Mouse (Mus musculus) monocyte, adult 2 months (primary cell): ENCODE data around the gene Ankrd52.
A peak's percentile ranks its signal among the peaks of the same experiment; 100 is the strongest.

Experiments used
- DNase-seq, 2 experiments: peaks; one replicate each; pipeline ENCODE4 v3.0.0; 2022; ENCODE audit warnings: low spot score in 2 of 2, low read depth in 1 of 2

The Ankrd52 gene

DNA sequence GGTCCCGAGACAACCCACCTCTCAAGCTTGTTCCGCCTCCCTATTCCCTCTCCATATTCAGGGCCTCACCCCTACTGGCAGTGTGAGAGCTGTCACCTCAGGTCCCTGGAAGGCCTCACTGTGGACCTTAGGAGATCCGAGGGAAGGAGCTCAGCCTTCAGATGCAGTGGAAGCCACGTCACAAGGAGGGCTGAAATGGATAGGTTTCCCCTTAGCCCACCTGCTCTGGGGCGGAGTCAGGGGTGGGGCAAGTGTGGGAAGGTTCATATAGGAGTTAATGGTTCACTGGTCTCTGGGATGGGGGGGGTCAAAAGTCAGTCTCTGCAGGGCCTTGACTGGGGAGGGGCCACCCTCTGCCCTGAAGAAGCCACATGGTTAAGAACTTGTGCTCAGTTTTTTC lies 23.4 kb downstream of the Ankrd52 start:
- no peak for DNase-seq

DNA sequence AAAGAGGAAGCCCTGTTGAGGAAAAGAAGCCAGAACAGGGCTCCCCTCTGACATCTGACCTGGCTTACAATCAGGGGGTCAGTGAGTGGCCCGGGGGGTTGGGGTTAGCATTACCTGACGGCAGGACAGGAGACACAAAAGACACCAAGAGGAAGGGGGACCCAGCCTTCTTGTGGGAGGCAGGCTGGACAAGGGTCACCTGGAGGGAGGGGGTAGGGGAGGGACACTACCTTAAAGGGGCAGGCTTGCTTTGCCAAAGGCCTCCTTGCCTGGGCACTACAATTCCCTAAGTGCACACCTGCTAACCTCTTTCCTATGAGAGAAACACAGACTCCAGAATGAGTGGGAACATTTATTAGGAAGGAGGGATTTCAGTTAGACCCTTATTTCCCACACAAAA lies 24.1 kb downstream of the Ankrd52 start, which contains the start of gene Slc39a5:
Gene Slc39a5 (minus strand): TSS at position 174 of the 400 bp plus-strand sequence.
- DNase-seq: no peak

DNA sequence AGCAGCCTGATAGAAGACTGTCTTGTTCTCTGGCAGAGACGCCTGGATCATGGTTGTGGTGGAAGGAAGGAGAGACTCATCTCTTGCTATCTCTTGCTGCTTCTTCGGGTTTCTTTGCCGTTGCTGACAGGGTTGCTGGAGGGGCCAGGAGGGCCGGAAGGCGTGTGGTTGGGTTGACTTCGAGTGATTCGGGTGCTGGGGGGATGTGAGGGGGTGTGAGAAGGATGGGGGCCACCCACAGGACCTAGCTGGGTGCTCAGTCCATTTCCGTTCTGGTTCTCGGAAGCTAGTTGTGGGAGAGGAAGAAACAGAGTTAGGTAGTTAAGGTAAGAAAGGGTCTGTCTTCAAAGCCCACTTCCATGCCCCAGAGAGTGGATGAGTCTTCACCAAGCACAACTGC lies 24.7 kb downstream of the Ankrd52 start:
- DNase-seq: no peak

DNA sequence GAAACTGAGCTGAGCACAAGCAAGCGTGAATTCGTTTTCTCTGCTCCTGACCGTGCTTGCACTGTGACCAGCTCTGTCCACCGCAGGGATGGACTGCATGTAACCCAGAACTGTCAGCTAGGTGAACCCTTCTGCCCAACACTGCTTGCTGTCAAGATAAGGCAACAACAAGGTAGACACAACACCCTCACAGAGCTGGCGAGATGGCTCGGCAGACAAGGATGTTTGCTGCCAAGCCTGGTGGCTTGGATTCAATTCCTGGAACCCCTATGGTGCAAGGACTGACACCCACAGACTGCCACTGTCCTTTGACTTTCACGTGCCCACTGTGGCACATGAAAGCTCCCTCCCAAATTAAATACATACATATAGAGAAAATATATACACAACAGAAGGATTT lies 27.0 kb downstream of the Ankrd52 start:
- DNase-seq: no peak

DNA sequence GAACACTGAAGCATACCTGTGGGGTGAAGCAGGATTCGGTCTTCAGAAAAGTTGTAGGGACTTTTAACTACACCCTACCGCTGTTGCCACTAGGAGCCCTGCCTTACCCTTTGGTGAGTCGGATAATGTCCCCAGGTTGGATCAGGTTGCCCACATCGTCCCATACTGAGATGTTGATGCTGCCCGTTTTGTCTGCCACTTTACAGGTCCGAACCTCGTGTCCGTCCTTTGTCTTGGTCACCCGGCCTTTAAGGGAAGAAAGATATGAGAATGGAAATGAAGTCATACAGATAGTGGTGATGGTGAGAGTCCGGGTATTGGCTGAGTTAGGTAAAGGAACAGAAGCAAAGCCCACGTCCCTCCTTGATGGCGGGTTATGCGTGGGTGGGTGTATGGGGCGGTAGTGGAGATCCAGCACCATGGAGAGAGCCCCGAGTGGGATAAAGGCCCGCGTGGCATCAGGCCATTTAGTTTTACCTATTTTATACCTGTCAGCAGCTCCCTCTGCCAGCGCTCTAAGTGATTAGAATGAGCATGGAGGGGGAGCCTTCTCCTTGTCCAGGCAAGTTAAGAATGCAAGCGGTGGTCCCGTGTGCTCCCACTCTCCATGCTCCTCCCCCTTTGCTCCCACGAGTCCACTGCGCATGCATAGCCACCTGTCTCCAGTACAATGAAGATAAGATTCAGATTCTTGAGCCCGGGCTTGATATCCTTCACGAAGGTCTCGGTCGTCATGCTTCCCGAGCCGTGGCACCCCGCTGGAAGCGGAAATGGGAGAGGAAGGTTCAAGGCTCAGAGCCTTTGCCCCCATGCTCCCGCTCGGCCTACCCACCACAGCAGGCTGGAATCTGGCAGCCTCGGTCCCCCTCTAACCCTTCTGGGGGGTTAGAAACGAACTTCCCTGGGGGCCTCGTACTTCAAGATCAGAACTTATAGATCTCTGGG lies 31.9 kb downstream of the Ankrd52 start:
- DNase-seq: no peak

DNA sequence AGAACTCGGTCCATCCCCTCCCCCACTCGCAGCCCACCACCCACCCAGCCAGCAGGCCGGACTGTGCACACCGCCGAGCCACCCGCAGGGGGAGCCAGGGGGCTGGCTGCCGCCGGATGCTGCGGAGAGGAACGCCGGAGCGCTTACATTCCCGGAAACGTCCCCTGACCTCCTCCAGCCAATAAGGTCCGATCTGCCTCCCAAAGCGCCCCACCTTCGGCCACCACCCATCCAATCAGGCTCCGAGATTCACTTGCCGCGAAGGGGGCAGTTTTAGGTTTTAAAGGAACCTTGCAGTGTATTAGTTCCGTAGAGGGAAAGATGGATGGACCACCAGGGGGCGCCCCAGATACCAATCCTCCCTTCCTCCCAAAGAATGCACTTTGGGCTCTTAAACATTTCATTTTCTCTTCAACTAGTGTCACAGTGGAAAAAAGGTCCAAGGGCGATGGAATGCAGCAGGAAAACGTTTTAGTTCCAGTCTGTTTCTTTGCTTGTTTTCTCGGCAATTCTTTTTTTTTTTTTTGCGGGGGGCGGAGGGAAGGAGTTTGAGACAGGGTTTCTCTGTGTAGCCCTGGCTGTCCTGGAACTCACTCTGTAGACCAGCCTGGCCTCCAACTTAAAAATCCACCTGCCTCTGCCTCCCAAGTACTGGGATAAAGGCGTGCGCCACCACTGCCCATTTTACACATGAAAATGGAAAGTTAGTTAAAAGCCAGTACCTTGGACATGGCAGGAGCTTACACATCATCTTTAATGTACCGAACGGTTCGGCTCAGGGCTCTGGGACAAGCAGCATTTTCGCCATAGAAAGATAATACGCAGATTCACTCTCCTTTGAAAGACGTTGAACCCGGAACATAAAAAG lies 33.0 kb downstream of the Ankrd52 start:
- peak; percentile 93 to 95 for DNase-seq

DNA sequence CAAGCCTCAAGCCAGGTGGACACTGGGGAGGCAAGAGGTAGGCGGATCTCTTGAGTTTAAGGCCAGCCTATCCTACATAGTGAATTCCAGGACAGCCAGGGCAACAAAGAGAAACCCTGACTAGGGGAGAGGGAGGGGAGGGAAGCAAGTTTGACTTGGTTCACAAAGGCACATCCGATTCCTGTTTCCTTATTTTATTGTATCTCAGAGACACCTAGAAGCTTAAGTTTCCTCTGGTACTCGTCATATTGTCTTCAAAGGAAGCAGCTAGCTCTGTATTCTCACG lies 33.6 kb downstream of the Ankrd52 start:
- no peak for DNase-seq

DNA sequence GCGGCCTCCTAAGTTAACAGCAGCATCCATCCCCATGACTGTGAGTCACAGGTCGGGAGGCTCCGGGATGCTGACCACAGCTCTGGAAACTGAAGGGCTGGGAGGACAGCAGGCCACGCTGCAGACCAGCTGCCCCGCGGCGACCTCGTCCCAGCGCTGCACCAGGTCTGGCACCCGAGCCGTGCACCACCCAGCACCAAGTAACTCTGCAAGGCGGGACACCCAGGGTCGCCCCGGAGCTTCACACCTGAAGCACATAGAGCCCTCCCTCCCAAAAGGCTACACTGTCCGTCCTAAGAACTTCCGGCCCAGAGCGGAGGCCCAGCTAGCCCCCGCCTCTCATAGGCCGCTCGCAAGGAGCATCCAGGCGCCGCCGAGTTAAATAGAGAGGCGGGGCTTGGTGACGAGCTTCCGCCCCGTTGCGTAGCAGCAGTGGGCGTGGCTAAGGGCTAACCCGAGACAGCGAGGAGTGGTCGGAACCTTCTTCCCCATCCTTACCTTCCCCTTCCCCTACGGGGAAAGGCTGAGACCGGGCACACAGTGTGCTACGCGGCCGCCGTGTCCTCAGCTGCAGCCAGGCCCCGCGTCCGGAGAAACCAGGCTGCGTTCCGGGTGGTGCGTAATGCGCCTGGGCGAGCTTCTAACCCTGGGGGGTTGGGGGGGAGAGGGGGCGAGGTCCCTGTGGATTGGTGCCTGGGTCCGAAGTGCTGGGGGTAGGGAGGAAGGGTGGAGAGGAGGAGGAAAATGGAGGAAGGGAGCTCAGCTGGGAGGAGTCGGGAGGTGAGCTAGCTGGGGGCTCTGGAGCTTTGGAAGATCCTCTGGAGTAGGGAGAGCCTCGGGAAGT lies 34.5 kb downstream of the Ankrd52 start, which contains the start of the genes Nabp2 and Rnf41:
Gene Nabp2 (minus strand): TSS at position 282 of the 844 bp plus-strand sequence.
Gene Rnf41 (plus strand): TSS at position 447 of the 844 bp plus-strand sequence.
- DNase-seq: peak; percentile 89 to 97

DNA sequence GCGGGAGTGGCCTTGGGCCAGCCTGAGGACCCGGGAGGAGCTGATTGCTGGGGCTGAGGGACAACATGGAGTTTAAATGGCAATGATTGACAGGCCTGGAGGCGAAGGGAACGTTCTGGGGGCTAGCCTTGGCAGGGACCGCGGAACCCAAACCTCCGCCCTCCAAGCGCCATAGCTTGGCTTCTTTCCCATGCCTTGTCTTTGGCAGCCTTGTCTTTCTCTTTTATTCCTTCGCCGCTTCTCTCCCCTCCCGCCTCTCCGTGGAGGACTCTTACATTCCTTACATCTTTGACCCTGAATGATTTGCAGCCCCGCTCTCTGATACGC lies 35.1 kb downstream of the Ankrd52 start:
- DNase-seq: no peak

DNA sequence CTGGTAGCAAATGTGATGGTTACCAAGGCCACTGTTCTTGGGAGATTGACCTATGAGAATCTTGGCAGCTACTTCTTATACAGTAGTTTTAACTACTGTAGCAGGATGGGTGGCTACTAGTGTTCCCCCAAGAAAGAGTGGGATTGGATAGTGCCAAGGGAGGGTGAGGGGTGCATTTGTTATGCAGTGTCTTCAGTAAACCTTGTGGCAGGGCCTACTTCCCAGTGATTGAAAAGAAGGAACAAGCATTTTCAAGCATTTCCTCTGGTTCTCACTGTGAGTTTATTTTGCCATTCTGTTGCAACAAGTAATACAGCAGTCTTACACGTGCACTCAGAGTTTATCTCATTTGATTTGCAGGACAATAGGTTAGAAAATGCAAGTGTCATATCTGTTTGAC lies 35.6 kb downstream of the Ankrd52 start:
- no peak for DNase-seq

DNA sequence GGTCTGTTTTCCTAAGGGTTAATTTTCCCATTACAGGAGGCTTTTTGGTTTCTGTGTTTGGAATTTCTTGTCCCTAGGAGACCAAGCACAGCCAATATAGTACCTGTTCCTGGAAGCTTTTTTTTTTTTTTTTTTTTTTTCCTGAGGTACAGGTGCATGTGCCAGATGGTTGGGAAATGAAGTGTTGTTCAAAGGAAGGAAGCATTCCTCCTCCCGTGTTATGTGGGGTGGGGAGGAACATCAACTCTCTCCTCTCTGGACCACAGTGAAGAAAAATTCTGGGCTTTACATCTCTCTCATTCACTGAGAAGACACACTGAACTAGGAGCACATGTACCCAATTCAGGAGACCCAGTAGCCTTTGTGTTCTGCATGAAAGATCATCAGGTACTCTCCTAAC lies 36.2 kb downstream of the Ankrd52 start:
- no peak for DNase-seq

DNA sequence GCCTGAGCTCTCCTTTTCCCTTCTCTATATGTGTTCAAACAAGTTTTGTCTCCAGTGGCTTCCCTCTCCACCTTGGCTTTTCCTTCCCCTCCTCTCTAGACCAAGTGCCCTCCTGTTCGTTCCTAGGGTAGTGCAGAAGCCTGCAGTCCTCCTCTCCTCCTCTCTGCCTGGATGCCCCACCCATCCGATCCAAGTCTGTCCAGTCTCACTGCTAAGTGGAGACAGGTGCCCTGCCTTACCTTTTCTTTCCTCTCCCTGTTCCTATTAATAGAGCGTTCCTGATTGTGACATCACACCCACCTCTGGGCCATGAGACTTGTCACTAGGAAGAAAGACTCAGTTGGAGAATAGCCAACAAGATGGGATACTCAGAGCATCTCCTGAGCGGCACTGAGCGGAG lies 37.9 kb downstream of the Ankrd52 start:
- no peak for DNase-seq

DNA sequence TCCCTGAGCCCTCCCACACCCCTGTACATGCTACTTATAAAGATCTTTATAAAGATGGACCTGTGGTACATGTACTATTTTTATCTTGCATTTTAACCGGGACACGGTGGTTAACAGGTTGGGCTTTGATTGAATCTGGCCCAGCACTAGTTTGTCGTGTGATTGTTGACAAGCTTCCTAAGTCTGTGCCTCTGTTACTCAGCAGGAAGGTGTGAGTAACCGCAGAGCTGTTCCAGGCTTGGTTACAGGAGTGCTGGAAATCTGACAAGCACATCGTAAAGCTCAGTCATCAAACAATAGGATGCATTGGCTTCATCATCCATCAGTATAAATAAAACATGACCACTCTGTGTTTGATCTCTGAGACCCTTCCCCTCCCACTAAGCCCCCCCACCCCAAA lies 45.5 kb downstream of the Ankrd52 start:
- no peak for DNase-seq

DNA sequence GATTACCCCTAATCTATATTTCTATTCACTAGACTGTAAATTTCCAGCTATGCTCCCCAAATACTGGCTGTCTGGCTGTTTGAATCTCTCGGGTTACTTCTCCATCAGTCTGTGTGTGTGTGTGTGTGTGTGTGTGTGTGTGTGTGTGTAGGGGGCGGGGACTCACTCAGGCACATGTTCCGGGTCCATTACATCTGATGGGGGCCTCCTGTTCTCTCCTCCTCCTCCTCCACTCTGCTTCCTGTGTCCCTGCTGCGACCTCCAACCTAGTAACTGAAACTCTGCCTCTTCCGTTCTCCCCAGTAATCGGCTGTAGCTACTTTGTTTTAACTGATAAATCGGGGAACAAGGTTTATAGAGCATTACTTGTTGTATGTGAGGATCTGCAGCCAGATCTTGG lies 47.7 kb downstream of the Ankrd52 start:
- DNase-seq: no peak

DNA sequence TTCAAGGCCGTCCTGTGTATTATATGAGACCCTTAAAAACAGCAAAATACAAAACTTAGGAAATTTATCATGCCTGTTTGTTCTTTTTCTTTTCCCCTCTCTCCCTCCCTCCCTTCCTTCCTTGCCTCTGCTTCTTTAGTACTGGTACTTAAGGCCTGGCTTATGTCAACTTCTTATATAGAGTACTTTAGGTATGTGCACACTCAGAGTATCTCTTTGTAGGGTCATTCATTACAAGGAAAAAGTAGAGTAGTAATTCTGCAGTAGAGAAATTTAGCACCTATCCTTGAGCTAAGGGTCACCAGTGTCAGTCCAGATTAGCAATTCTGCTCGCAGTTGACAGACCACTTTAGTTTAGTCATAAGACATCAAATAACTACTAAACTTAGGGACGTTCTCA lies 48.3 kb downstream of the Ankrd52 start:
- DNase-seq: no peak

DNA sequence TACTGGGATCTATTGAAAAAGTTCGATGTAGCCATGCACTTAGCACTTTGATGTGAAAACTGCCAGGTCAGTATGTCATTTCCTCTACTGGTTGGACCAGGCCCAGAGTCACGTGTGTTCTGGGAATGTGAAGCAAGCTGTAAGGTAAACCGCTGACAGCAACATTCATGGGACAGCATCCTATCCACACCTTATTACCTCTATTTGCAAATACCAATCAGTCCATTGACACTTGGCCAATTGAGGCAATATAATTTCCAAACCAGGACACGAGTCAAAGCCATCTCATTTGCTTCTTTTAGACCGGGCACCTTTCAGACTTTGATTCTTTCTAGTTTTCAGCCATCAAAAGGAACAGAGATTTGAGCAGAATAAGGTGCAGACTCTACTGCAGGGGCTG lies 52.1 kb downstream of the Ankrd52 start:
- DNase-seq: no peak

DNA sequence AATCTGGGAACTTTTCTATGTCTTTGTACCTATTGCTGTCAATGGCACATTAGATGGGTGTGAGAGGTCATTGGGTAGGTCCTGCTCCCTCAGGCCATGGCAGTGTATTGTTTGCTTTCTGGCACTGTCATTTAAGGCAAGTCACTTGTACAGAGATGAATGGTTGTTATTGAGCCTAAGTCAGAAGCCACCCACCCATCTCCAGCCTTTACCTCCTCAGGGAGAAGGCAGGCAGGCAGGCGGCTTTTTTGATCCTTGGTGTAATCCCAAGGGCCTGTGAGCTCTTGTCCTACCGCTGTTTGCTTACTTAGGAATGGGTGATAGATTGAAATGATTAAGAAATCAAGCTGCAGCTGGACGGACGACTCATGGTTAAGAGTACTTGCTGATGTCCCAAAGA lies 52.5 kb downstream of the Ankrd52 start:
- no peak for DNase-seq

DNA sequence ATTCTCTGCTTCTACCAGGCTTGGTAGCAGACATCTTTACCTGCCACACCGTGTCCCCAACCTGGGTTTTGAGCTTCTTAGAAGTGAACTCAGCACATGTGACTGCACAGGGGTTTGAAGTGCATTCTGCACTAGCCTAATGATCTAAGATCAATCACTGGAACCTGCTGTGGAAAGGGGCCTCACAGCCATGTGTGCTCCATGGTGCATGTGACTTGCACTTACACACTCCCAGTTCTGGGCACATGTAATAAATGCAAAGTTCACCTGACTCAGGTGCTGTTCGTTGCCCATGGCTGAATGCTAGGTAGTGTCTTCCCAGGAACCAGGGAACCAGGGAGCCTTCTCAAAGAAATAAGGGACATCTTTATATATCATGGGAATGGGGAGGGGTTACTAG lies 56.5 kb downstream of the Ankrd52 start:
- DNase-seq: no peak

DNA sequence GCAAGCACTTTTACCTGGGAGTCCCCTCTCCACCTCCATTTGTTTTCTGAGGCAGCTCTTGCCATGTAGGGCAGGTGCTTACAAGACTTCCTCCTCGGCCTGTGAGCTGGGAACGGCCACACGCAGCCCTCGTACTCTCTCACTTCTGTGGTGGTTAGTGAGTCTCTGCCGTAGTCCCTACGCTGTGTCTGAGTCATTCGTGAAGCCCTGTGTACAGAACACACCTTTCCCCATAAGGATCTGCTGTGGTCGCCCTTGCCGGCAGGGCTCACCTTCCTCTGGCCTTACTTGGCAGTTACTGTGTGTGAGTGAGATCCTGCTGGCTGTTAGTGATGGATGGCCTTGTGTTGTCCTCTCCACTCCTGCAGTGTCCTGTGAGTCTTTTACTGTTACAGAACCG lies 57.8 kb downstream of the Ankrd52 start:
- DNase-seq: no peak

DNA sequence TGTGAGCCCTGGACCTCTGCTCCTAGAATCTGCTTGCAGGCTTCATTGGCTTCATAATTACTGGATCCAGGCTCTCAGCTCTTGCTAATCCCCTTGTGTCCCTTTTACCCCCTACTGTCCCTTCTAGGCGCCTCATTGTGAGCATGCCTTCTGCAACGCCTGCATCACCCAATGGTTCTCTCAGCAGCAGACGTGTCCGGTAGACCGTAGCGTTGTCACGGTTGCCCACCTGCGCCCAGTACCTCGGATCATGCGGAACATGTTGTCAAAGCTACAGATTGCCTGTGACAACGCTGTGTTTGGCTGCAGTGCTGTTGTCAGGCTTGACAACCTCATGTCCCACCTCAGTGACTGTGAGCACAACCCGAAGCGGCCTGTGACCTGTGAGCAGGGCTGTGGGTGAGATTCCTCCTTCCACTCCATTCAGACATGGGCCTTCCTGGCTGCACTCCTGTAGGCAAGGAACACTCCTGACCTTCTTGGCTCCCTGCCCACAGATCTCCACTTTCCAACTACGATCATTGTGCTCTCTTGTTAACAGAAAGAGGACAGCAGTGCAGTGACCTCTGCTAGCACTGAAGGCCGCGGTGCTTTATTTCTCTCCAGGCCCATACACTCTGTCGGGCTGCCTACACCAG lies 58.4 kb downstream of the Ankrd52 start:
- no peak for DNase-seq

DNA sequence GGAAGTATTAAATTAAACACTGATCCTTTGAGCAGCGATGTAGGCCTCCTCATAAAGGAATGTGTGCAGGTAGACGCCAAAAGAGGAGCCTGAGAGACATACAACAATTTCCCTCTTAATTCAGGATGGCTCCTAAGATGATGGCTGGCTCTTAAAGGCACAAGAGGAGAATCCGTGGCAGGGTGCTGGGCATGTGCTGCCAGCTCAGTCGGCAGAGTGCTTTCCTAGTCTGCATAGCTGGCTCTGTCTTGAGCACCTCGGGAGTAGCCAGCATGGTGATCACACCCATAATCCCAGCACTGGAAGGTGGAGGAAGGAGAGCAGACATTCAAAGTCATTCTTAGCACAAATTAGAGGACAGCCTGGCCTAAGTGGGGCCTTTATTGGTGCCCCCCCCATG lies 59.0 kb downstream of the Ankrd52 start:
- no peak for DNase-seq
